ENCODE assay signal across 8 mouse cellular contexts in genomic region chr8:20596842-20597708, GRCm38 (mm10). TPM values are rescaled to one million over a fixed set of nuclear protein-coding genes. Genes with fewer than 3 reads are reported as not detected.
A peak's percentile ranks its signal among the peaks of the same experiment; 100 is the strongest.
DNase-seq lines count a peak whose midpoint lies in the region; ATAC-seq and TF ChIP-seq lines count a peak whose summit lies in the region.
"Not testable (repeated sequence)": the region's sequence is repeated elsewhere in the genome, so short reads cannot be mapped to it uniquely, and the experiment has no call there.

No protein-coding gene starts in this region.

- not testable (repeated sequence) for H3K36me3 ChIP-seq in G1E (replicated peaks); liver, embryonic 12.5 days; stomach, embryonic 15.5 days

- peak; percentile 50 for ATAC-seq in G1E (ENCODE audit: extremely low read depth, insufficient number of reproducible peaks, low FRiP score, poor library complexity, severe bottlenecking)
- peak; percentile 47; the same call in 1 of the 2 replicates for ATAC-seq in liver, embryonic 12.5 days
- ATAC-seq in monocyte, adult 5-6 weeks (replicated peaks; ENCODE audit: insufficient number of reproducible peaks, low FRiP score, low TSS enrichment, poor library complexity, severe bottlenecking) = peak; percentile 68
- peak; percentile 71 for ATAC-seq in stomach, embryonic 15.5 days (ENCODE audit: insufficient read depth, low FRiP score, low read depth)

- not testable (repeated sequence) for H3K27ac ChIP-seq in liver, embryonic 12.5 days; stomach, embryonic 15.5 days

- intact Hi-C loops in heart, postnatal 36 days (cut with DNase I) = not testable (repeated sequence)

- H3K27me3 ChIP-seq in G1E (ENCODE audit: insufficient read depth, low read length); liver, embryonic 12.5 days (replicated peaks); stomach, embryonic 15.5 days (replicated peaks): not testable (repeated sequence)

- not testable (repeated sequence) for H3K9ac ChIP-seq in liver, embryonic 12.5 days; stomach, embryonic 15.5 days

- TF ChIP-seq CTCF in G1E (IDR thresholded peaks at IDR 0.05; ENCODE audit: low read depth, low read length) = not testable (repeated sequence)

- not testable (repeated sequence) for H3K4me2 ChIP-seq in liver, embryonic 12.5 days; stomach, embryonic 15.5 days

- H3K9me3 ChIP-seq in G1E (replicated peaks); liver, embryonic 12.5 days (replicated peaks); stomach, embryonic 15.5 days: not testable (repeated sequence)

- not testable (repeated sequence) for H3K4me1 ChIP-seq in G1E (ENCODE audit: insufficient read depth, low read depth, low read length); liver, embryonic 12.5 days; stomach, embryonic 15.5 days

- 59% methylated on average over 10 of the region's 13 CpGs for WGBS in liver, embryonic 12.5 days (ENCODE audit: insufficient replicate concordance)
- WGBS in stomach, embryonic 15.5 days = 72% methylated on average over 10 of the region's 13 CpGs

- H3K4me3 ChIP-seq in G1E (ENCODE audit: low read depth, low read length); liver, embryonic 12.5 days; stomach, embryonic 15.5 days (replicated peaks): not testable (repeated sequence)

- DNase-seq in G1E (ENCODE audit: low spot score) = not testable (repeated sequence)
- peak; percentile 43 to 58 for DNase-seq in cerebellum, postnatal 25 days
- DNase-seq in frontal cortex, postnatal 25 days (ENCODE audit: low spot score in 2 of 2) = peak; percentile 44 to 60
- peak; percentile 46 to 48 for DNase-seq in heart, postnatal 36 days
- peak; percentile 39 to 47 for DNase-seq in kidney, postnatal 36 days

RNA-seq across cellular contexts. Expression of gene Gm21119, which starts 17.6 kb away (rescaled TPM):
- not detected in 2 replicates for total RNA-seq in G1E (2014; fragmentation: Nextera tagmentation)
- total RNA-seq in G1E (2017) = 0.46 and 1.3 TPM in 2 replicates
- not detected in 2 replicates for polyA plus RNA-seq in G1E (2012)
- total RNA-seq in heart, postnatal 36 days (2021) = under 1 TPM in 1 of 2 experiments, not detected in 1; 0.54 TPM
- polyA plus RNA-seq in liver, embryonic 12.5 days (2016; fragmentation: Nextera tagmentation; extraction: Ambion mirVana) = not detected in 2 replicates
- 1.2 TPM in 1 of 3 replicates, not detected in the others for total RNA-seq in monocyte, adult 5-6 weeks (2017)
- 0.28 and 0.44 TPM in 2 replicates for polyA plus RNA-seq in stomach, embryonic 15.5 days (2015; fragmentation: Nextera tagmentation; extraction: Ambion mirVana)
